Mouse (Mus musculus) CH12.LX (cell line): ENCODE results near the gene 2900026A02Rik. TPM values are rescaled to one million over a fixed set of nuclear protein-coding genes. Genes with fewer than 3 reads are reported as not detected.
A peak's percentile ranks its signal among the peaks of the same experiment; 100 is the strongest.

Source experiments
- DNase-seq: peaks from one replicate; pipeline ENCODE4 v3.0.0-alpha.2; 2013; ENCODE audit errors: extremely low read depth
- H3K27ac ChIP-seq: 2 replicates; pipeline ENCODE4 v1.5.1; 2012; ENCODE audit warnings: low read depth, mild to moderate bottlenecking, control low read depth, moderate library complexity; ENCODE audit not compliant: insufficient read depth
- H3K27me3 ChIP-seq: replicated peaks from 2 replicates; pipeline ENCODE3; 2012; ENCODE audit warnings: inconsistent platforms
- H3K36me3 ChIP-seq, 2 experiments: replicated peaks in 1 of 2; 2 replicates each; pipeline versions ENCODE3 to v1.6.1; 2012; ENCODE audit warnings: inconsistent platforms in 1 of 2, low read length in 1 of 2, mild to moderate bottlenecking in 1 of 2, mixed read lengths in 1 of 2, moderate library complexity in 1 of 2; ENCODE audit not compliant: control insufficient read depth in 1 of 2, insufficient read depth in 1 of 2
- H3K4me1 ChIP-seq, 2 experiments: 2 replicates each; pipeline ENCODE4 v1.6.1; 2012; ENCODE audit warnings: inconsistent platforms in 1 of 2, moderate library complexity in 1 of 2; ENCODE audit not compliant: insufficient read depth in 2 of 2, control insufficient read depth in 1 of 2
- H3K4me2 ChIP-seq: 2 replicates; pipeline ENCODE4 v1.6.1; 2012; ENCODE audit warnings: low read depth, mild to moderate bottlenecking, control low read depth; ENCODE audit not compliant: poor library complexity, insufficient read depth, severe bottlenecking
- H3K4me3 ChIP-seq, 3 experiments: fragments of 150-350 bp in 1 of 3; sonication (generic) in 1 of 3; replicated peaks in 1 of 3; 2 replicates each; pipeline versions ENCODE3 to v1.5.1; 2011 to 2012; ENCODE audit warnings: low read depth in 2 of 3, low read length in 2 of 3, mild to moderate bottlenecking in 2 of 3, moderate library complexity in 2 of 3, control low read depth in 1 of 3, improper control_type of control experiment in 1 of 3, inconsistent platforms in 1 of 3, mixed read lengths in 1 of 3; ENCODE audit not compliant: poor library complexity in 1 of 3
- H3K79me2 ChIP-seq: replicated peaks from 2 replicates; pipeline ENCODE4 v1.6.1; 2012; ENCODE audit warnings: mild to moderate bottlenecking, moderate library complexity; ENCODE audit not compliant: control insufficient read depth, poor library complexity, insufficient read depth, severe bottlenecking; ENCODE audit errors: extremely low read depth
- H3K9ac ChIP-seq: 2 replicates; pipeline ENCODE4 v1.6.1; 2012; ENCODE audit warnings: low read depth, mild to moderate bottlenecking, control low read depth, moderate library complexity; ENCODE audit not compliant: insufficient read depth
- H3K9me3 ChIP-seq: replicated peaks from 2 replicates; pipeline ENCODE3; 2012; ENCODE audit warnings: low read length, inconsistent platforms, mixed read lengths
- BHLHE40 ChIP-seq: IDR thresholded peaks from 2 replicates; pipeline ENCODE4 v1.6.1; 2011; ENCODE audit warnings: mild to moderate bottlenecking, low read depth, low read length, improper control_type of control experiment
- CHD1 ChIP-seq: IDR thresholded peaks from 2 replicates; pipeline ENCODE4 v1.6.1; 2012; ENCODE audit warnings: low read depth, low read length, improper control_type of control experiment, inconsistent platforms
- CTCF ChIP-seq, 2 experiments: IDR thresholded peaks in 1 of 2; conservative IDR thresholded peaks in 1 of 2; 2 replicates each; pipeline ENCODE4 v1.5.1; 2011 to 2012; ENCODE audit warnings: low read depth in 2 of 2, low read length in 2 of 2, improper control_type of control experiment in 1 of 2, inconsistent platforms in 1 of 2, mild to moderate bottlenecking in 1 of 2, moderate library complexity in 1 of 2
- HCFC1 ChIP-seq: IDR thresholded peaks from 2 replicates; pipeline ENCODE4 v1.6.1; 2012; ENCODE audit warnings: low read depth, mild to moderate bottlenecking, inconsistent platforms, low read length, improper control_type of control experiment
- MAFK ChIP-seq: IDR thresholded peaks from 2 replicates; pipeline ENCODE4 v1.6.1; 2011; ENCODE audit warnings: low read length, improper control_type of control experiment; ENCODE audit not compliant: insufficient replicate concordance
- RAD21 ChIP-seq: IDR thresholded peaks from 2 replicates; pipeline ENCODE4 v1.6.1; 2011; ENCODE audit warnings: low read depth, mild to moderate bottlenecking, low read length, improper control_type of control experiment, moderate library complexity
- SMC3 ChIP-seq: IDR thresholded peaks from 2 replicates; pipeline ENCODE4 v1.6.1; 2011; ENCODE audit warnings: low read depth, low read length, improper control_type of control experiment
- ZKSCAN1 ChIP-seq: IDR thresholded peaks from 2 replicates; pipeline ENCODE4 v1.6.1; 2012; ENCODE audit warnings: low read depth, inconsistent platforms, low read length, improper control_type of control experiment, borderline replicate concordance
- ZMIZ1 ChIP-seq: IDR thresholded peaks from 2 replicates; pipeline ENCODE4 v1.6.1; 2012; ENCODE audit warnings: low read depth, mild to moderate bottlenecking, inconsistent platforms, low read length, improper control_type of control experiment
- dilution Hi-C: fragments of 300-500 bp; cut with MboI; formaldehyde crosslinking; loops from 2 replicates; pipeline ENCODE4 v1.14.3; 2020; ENCODE audit warnings: low sequenced_read_pairs; ENCODE audit not compliant: extremely low pct_unique_long_range_greater_than_20kb, extremely low pct_ligation_motif_present
- in situ Hi-C: fragments of 300-500 bp; cut with MboI; formaldehyde crosslinking; loops from 3 replicates; pipeline ENCODE4 v1.14.3; 2019; ENCODE audit warnings: low sequenced_read_pairs, low pct_ligation_motif_present, low pct_unique_long_range_greater_than_20kb, mixed read lengths
- polyA plus RNA-seq: library from polyadenylated mRNA; unstranded; fragments of >175 nt; gene quantifications from 2 replicates; pipeline ENCODE4 v1.2.1, GENCODE M21; 2012; ENCODE audit warnings: low read depth; ENCODE audit not compliant: insufficient read length
- total RNA-seq, 2 experiments: library from RNA; depleted of rRNA; stranded (reverse); fragments of 300-350 nt in 1 of 2; fragments of >200 nt in 1 of 2; gene quantifications; 2 replicates each; pipeline ENCODE4 v1.2.3; 2012 to 2014

Gene 2900026A02Rik
- total and polyA plus RNA-seq, 3 experiments, result 0.85 to 4.6 (median 0.93) TPM

DNA sequence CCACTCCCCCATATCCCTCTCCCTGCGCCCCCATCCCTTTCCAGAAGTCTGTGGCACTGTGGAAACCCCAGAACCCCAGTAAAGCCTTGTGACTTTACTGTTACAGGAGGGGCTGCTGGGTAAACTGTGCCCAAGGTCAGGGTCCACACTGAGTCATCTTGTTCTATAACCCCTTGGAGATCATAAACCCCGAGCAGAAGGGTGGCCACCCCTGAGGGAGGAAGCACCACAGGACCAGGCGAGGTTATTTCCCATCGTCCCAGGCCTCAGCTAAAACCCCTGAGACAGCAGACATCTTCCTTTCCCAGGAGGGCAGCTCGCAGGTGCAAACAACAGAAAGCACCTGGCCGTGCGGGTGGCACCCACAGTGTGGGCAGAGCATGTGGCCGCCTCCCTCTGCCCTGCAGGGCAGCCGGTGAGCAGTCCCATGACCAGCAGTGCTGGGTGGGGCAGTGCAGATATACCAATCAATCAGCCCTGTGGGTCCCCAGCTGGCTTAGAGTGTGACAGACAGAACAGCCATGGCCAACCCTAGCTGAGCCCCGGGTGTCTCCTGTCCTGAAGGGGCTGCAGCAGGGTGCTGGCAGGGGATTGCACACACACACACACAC is 49.0 kb downstream of the 2900026A02Rik start:
- in situ Hi-C loops, result no loop called here
- Histone ChIP-seq H3K27ac (no peak overlapping the region), H3K4me1 (peaks cover 0 to 35% of the 10 kb centered on the region in 2 experiments; a peak in 2 of 4 replicates)
- dilution Hi-C loops, result no loop called here
- no peak for TF ChIP-seq HCFC1
- TF ChIP-seq ZMIZ1, result no peak
- TF ChIP-seq BHLHE40, result no peak
- no peak for TF ChIP-seq ZKSCAN1
- TF ChIP-seq, all 38 proteins: peak for 0
- Histone ChIP-seq H3K4me2 (no peak overlapping the region), H3K27me3 (peaks cover 22% of the 10 kb centered on the region), H3K4me3 (no peak overlapping the region), H3K36me3 (no peaks in the 10 kb centered on the region), H3K9ac (no peak overlapping the region), H3K9me3 (peaks cover 6% of the 10 kb centered on the region), H3K79me2 (no peaks in the 10 kb centered on the region)
- no peak for DNase-seq

- H3K4me2 ChIP-seq, result no peak overlapping the region
- TF ChIP-seq SMC3, result peak; percentile 49
- TF ChIP-seq CHD1, result no peak
- TF ChIP-seq RAD21, result peak; percentile 52
- peak; percentile 49 to 56; a peak in 3 of 4 replicates for TF ChIP-seq CTCF (conservative IDR thresholded peaks at IDR 0.05 in 1 of 2, IDR thresholded peaks at IDR 0.05 in 1 of 2; ENCODE audit: low read depth in 2 of 2, low read length in 2 of 2)
- TF ChIP-seq, all 38 proteins: peak for 3
- H3K9me3 ChIP-seq, result peaks cover 6% of the 10 kb centered on the region
- dilution Hi-C loops, result no loop called here
- H3K4me3 ChIP-seq, result no peak overlapping the region
- H3K79me2 ChIP-seq, result no peaks in the 10 kb centered on the region
- in situ Hi-C loops, result no loop called here
- peaks cover 1 to 48% of the 10 kb centered on the region in 2 experiments; a peak in 2 of 4 replicates for H3K4me1 ChIP-seq
- H3K27ac ChIP-seq, result no peak overlapping the region
- DNase-seq, result no peak
- no peaks in the 10 kb centered on the region for H3K36me3 ChIP-seq
- no peak overlapping the region for H3K9ac ChIP-seq
- peaks cover 8% of the 10 kb centered on the region for H3K27me3 ChIP-seq
These were observed 50.8 kb downstream of the 2900026A02Rik start for GRCm38 (mm10) chr5:113170064-113170754.

- H3K4me3 ChIP-seq, result no peak overlapping the region
- no peak for DNase-seq
- no peak overlapping the region for H3K27ac ChIP-seq
- in situ Hi-C loops (loop anchor here (5.0 kb wide), 1 partner anchor 60 kb away; no protein-coding TSS in a partner anchor), dilution Hi-C loops (no loop called here)
- H3K9ac ChIP-seq, result no peak overlapping the region
- no peaks in the 10 kb centered on the region for H3K79me2 ChIP-seq
- H3K27me3 ChIP-seq, result no peaks in the 10 kb centered on the region
- H3K4me2 ChIP-seq, result no peak overlapping the region
- H3K9me3 ChIP-seq, result peaks cover 6% of the 10 kb centered on the region
- peaks cover 2 to 47% of the 10 kb centered on the region in 2 experiments; a peak in 2 of 4 replicates for H3K4me1 ChIP-seq
- TF ChIP-seq MAFK, result no peak
- peak; percentile 74 for TF ChIP-seq SMC3
- TF ChIP-seq RAD21, result peak; percentile 50
- TF ChIP-seq CTCF (conservative IDR thresholded peaks at IDR 0.05 in 1 of 2, IDR thresholded peaks at IDR 0.05 in 1 of 2; ENCODE audit: low read depth in 2 of 2, low read length in 2 of 2), result peak; percentile 60 to 64
- H3K36me3 ChIP-seq, result no peaks in the 10 kb centered on the region
These were observed 53.3 kb downstream of the 2900026A02Rik start for GRCm38 (mm10) chr5:113167733-113168132.
